Mouse (Mus musculus) midbrain, embryonic 15.5 days (tissue): ENCODE measurements around the gene Agap2. TPM values are rescaled to one million over a fixed set of nuclear protein-coding genes. Genes with fewer than 3 reads are reported as not detected.
"Not testable (repeated sequence)": the region's sequence is repeated elsewhere in the genome, so short reads cannot be mapped to it uniquely, and the experiment has no call there.

Experiments used
- ATAC-seq: fragments of 200-750 bp; cut with Nextera tagmentation; replicated peaks from 2 replicates; pipeline ENCODE4 v1.8.0; 2017; ENCODE audit warnings: moderate TSS enrichment
- H3K27ac ChIP-seq: fragments of 300-500 bp; sonication (generic); 2 replicates; pipeline ENCODE4 v1.5.1; 2015; ENCODE audit warnings: mild to moderate bottlenecking, inconsistent platforms
- H3K27me3 ChIP-seq: fragments of 300-500 bp; sonication (generic); replicated peaks from 2 replicates; pipeline ENCODE4 v1.6.1; 2015; ENCODE audit warnings: inconsistent platforms
- H3K36me3 ChIP-seq: fragments of 300-500 bp; sonication (generic); replicated peaks from 2 replicates; pipeline ENCODE4 v1.6.1; 2015; ENCODE audit warnings: inconsistent platforms
- H3K4me1 ChIP-seq: fragments of 300-500 bp; sonication (generic); 2 replicates; pipeline ENCODE4 v1.6.1; 2015; ENCODE audit warnings: inconsistent platforms
- H3K4me2 ChIP-seq: fragments of 300-500 bp; sonication (generic); 2 replicates; pipeline ENCODE4 v1.6.1; 2015; ENCODE audit warnings: inconsistent platforms, mild to moderate bottlenecking, moderate library complexity
- H3K4me3 ChIP-seq: fragments of 300-500 bp; sonication (generic); 2 replicates; pipeline ENCODE4 v1.5.1; 2015; ENCODE audit warnings: mild to moderate bottlenecking, inconsistent platforms
- H3K9ac ChIP-seq: fragments of 300-500 bp; sonication (generic); 2 replicates; pipeline ENCODE4 v1.6.1; 2015; ENCODE audit warnings: mild to moderate bottlenecking, inconsistent platforms
- H3K9me3 ChIP-seq: fragments of 300-500 bp; sonication (generic); 2 replicates; pipeline ENCODE4 v1.6.1; 2016; ENCODE audit warnings: inconsistent platforms
- WGBS: fragments of 180-500 bp; shearing (Covaris S2); methylation state at CpG from one replicate; pipeline ENCODE4 v1.1.7; 2015; ENCODE audit warnings: mixed read lengths; 5-methylcytosine and 5-hydroxymethylcytosine counted together
- polyA plus RNA-seq: library from polyadenylated mRNA; unstranded; fragments of >200 nt; fragmentation: Nextera tagmentation; extraction: Ambion mirVana; gene quantifications from 2 replicates; pipeline ENCODE4 v1.2.1, GENCODE M21; 2015

The Agap2 gene
- polyA plus RNA-seq, 1 experiment from 2014 or later = 6.6 TPM

GRCm38 (mm10) chr10:127061513-127061912, 13.6 kb upstream of the Agap2 start:
- Histone ChIP-seq H3K27ac (peak overlapping the region; percentile 97), H3K36me3 (peaks cover 27% of the 10 kb centered on the region), H3K4me1 (peaks cover 54% of the 10 kb centered on the region), H3K4me2 (peak overlapping the region; percentile 84), H3K9ac (peak overlapping the region; percentile 90; the same call in 1 of the 2 replicates), H3K27me3 (no peaks in the 10 kb centered on the region), H3K9me3 (no peaks in the 10 kb centered on the region), H3K4me3 (peak overlapping the region; percentile 92)
- ATAC-seq = no peak
- 54% methylated on average over 2 of the region's 2 CpGs for WGBS

GRCm38 (mm10) chr10:127062101-127062500, 13.0 kb upstream of the Agap2 start:
- H3K27ac ChIP-seq = peak overlapping the region; percentile 97
- H3K4me3 ChIP-seq, ATAC-seq, H3K9ac ChIP-seq, H3K4me2 ChIP-seq, H3K27me3 ChIP-seq, H3K9me3 ChIP-seq: not testable (repeated sequence)
- peaks cover 54% of the 10 kb centered on the region for H3K4me1 ChIP-seq
- WGBS = 84% methylated on average over 4 of the region's 4 CpGs
- peaks cover 28% of the 10 kb centered on the region for H3K36me3 ChIP-seq

GRCm38 (mm10) chr10:127062503-127062902, 12.6 kb upstream of the Agap2 start:
- Histone ChIP-seq H3K9me3 (no peaks in the 10 kb centered on the region), H3K4me3 (peak overlapping the region; percentile 83; the same call in 1 of the 2 replicates), H3K9ac (no peak overlapping the region), H3K4me1 (peaks cover 51% of the 10 kb centered on the region), H3K36me3 (peaks cover 28% of the 10 kb centered on the region), H3K4me2 (peak overlapping the region; percentile 56), H3K27me3 (no peaks in the 10 kb centered on the region), H3K27ac (peak overlapping the region; percentile 84)
- ATAC-seq = no peak
- WGBS = 87% methylated on average over 5 of the region's 5 CpGs

- Histone ChIP-seq H3K36me3 (peaks cover 34% of the 10 kb centered on the region), H3K9ac (peak within 1 kb of the TSS; percentile 91), H3K27me3 (no peaks in the 10 kb centered on the region), H3K4me1 (peaks cover 48% of the 10 kb centered on the region), H3K4me3 (peak within 1 kb of the TSS; percentile 83), H3K4me2 (peak within 1 kb of the TSS; percentile 83), H3K27ac (peak within 1 kb of the TSS; percentile 93), H3K9me3 (no peaks in the 10 kb centered on the region)
- WGBS = 0% methylated on average over 46 of the region's 46 CpGs
- peak; percentile 90 for ATAC-seq
Measured at GRCm38 (mm10) chr10:127063239-127063872, 11.7 kb upstream of the Agap2 start, which contains the start of gene Cdk4. TSS of gene Cdk4 (plus strand) at chr10:127063534.

GRCm38 (mm10) chr10:127063913-127064870, 10.9 kb upstream of the Agap2 start:
- Histone ChIP-seq H3K4me2 (peak overlapping the region; percentile 83), H3K9ac (peak overlapping the region; percentile 91), H3K27ac (peak overlapping the region; percentile 93), H3K27me3 (no peaks in the 10 kb centered on the region), H3K9me3 (no peaks in the 10 kb centered on the region), H3K4me3 (peak overlapping the region; percentile 83), H3K36me3 (peaks cover 36% of the 10 kb centered on the region), H3K4me1 (peaks cover 50% of the 10 kb centered on the region)
- peak; percentile 3; the same call in 1 of the 2 replicates for ATAC-seq
- 14% methylated on average over 37 of the region's 37 CpGs for WGBS

- Histone ChIP-seq H3K27me3 (no peaks in the 10 kb centered on the region), H3K27ac (no peak overlapping the region), H3K9ac (no peak overlapping the region), H3K9me3 (no peaks in the 10 kb centered on the region), H3K4me1 (peaks cover 58% of the 10 kb centered on the region), H3K36me3 (peaks cover 36% of the 10 kb centered on the region), H3K4me3 (no peak overlapping the region), H3K4me2 (no peak overlapping the region)
- no peak for ATAC-seq
- 89% methylated on average over 9 of the region's 9 CpGs for WGBS
Measured at GRCm38 (mm10) chr10:127065981-127066380, 9.1 kb upstream of the Agap2 start.

- Histone ChIP-seq H3K27me3 (no peaks in the 10 kb centered on the region), H3K4me1 (peaks cover 57% of the 10 kb centered on the region), H3K4me2 (no peak overlapping the region), H3K9me3 (no peaks in the 10 kb centered on the region), H3K9ac (no peak overlapping the region), H3K4me3 (no peak overlapping the region), H3K27ac (no peak overlapping the region), H3K36me3 (peaks cover 36% of the 10 kb centered on the region)
- WGBS = 92% methylated on average over 14 of the region's 14 CpGs
- no peak for ATAC-seq
Measured at GRCm38 (mm10) chr10:127066519-127067018, 8.5 kb upstream of the Agap2 start.

- Histone ChIP-seq H3K27ac (peak overlapping the region; percentile 27; the same call in 1 of the 2 replicates), H3K4me2 (peak overlapping the region; percentile 77), H3K4me3 (peak overlapping the region; percentile 78), H3K27me3 (no peaks in the 10 kb centered on the region), H3K4me1 (peaks cover 44% of the 10 kb centered on the region), H3K9ac (peak overlapping the region; percentile 62; the same call in 1 of the 2 replicates), H3K36me3 (peaks cover 36% of the 10 kb centered on the region), H3K9me3 (no peaks in the 10 kb centered on the region)
- ATAC-seq = no peak
- 81% methylated on average over 9 of the region's 9 CpGs for WGBS
Measured at GRCm38 (mm10) chr10:127068360-127069038, 6.6 kb upstream of the Agap2 start.

- H3K4me2 ChIP-seq = peak overlapping the region; percentile 77
- peak; percentile 79 for ATAC-seq
- peaks cover 36% of the 10 kb centered on the region for H3K36me3 ChIP-seq
- peak overlapping the region; percentile 78 for H3K4me3 ChIP-seq
- H3K27me3 ChIP-seq = no peaks in the 10 kb centered on the region
- peak overlapping the region; percentile 95 for H3K27ac ChIP-seq
- WGBS = 7% methylated on average over 30 of the region's 30 CpGs
- no peaks in the 10 kb centered on the region for H3K9me3 ChIP-seq
- H3K4me1 ChIP-seq = peaks cover 42% of the 10 kb centered on the region
- H3K9ac ChIP-seq = peak overlapping the region; percentile 62
Measured at GRCm38 (mm10) chr10:127069281-127070189, 5.5 kb upstream of the Agap2 start.

GRCm38 (mm10) chr10:127070190-127071121, 4.6 kb upstream of the Agap2 start, which contains the start of gene Tspan31:
TSS of gene Tspan31 (minus strand) at chr10:127070264.
- ATAC-seq = peak; percentile 95
- Histone ChIP-seq H3K27ac (peak within 1 kb of the TSS; percentile 95), H3K4me1 (peaks cover 33% of the 10 kb centered on the region), H3K9ac (peak within 1 kb of the TSS; percentile 62), H3K4me3 (peak within 1 kb of the TSS; percentile 78), H3K9me3 (no peaks in the 10 kb centered on the region), H3K36me3 (peaks cover 31% of the 10 kb centered on the region), H3K27me3 (no peaks in the 10 kb centered on the region), H3K4me2 (peak within 1 kb of the TSS; percentile 77)
- 1% methylated on average over 36 of the region's 36 CpGs for WGBS
